Mouse (Mus musculus) adrenal gland, postnatal 25 days (tissue): ENCODE measurements around the gene Shroom1. TPM values are rescaled to one million over a fixed set of nuclear protein-coding genes. Genes with fewer than 3 reads are reported as not detected.
A peak's percentile ranks its signal among the peaks of the same experiment; 100 is the strongest.

Experiments
- DNase-seq: peaks from one replicate; pipeline ENCODE4 v3.0.0; 2021; ENCODE audit warnings: mixed read lengths
- total RNA-seq: library from RNA; stranded (reverse); gene quantifications from 2 replicates; pipeline ENCODE4 v1.2.3, GENCODE M21; 2021

Shroom1 gene
- total RNA-seq, 1 experiment from 2014 or later, result 4.6 TPM

DNA sequence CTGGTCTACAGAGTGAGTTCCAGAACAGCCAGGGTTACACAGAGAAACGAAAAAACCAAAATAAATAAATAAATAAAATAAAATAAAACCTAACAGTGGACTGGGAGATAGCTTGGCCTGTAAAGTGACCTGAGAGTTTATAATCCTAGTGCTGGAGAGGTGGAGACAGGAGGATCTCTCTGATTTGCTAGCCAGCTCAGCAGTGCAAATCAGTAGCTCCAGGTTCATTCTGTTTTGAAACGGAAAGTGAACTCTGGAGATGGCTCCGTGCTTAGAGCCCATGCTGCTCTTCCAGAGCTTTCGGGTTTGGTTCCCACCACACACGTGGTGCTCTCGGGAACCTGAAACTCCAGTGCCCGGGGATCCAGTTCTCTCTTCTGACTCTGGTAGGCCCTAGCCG, 9.0 kb upstream of the Shroom1 start:
- no peak for DNase-seq

DNA sequence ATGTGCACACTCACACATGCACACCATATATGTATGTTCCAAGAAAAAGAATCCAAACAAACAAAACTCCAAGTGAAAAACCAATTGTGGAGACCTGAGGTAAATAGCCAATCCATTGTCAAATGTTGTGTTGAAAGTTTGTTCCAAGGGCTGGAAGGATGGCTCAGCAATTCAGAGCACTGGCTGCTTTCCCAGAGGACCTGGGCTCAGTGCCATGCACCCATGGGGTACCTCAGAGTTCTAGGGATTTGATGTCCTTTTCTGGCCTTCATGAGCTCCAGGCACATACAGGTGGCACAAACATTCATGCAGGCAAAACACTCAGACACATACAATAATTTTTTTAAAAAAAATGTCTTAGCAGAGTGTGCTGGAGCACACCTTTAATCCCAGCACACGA, 8.5 kb upstream of the Shroom1 start:
- DNase-seq, result peak; percentile 84

DNA sequence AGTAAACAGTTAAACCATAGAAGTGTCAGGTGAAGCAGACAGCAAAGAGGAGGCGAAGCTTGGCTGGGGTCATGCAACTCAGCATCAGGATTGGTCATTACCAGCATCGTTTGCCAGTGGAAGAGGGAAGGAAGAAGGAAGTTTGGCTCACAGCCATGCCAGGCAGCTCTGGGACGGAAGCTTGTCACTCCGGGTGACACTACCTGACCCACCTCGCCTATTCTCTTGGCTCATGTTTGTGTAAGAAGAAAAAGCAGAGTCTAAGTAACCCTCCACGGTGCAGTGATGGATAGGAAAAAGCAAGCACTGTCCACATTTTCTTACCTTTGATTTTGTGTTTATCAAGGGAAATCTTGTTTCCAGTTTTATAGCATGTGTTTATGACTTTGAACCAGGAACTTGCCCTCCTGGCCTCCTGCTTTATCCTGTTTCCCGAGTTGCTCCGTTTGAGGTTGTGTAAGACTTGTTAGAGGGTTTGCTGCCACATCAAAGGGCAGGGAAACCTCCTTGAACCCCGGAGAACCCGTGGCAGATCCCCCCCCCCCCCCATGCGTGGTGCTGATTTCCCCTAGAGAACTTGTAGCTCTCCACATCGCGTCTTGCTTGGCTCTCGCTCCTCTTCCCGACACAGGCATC, 6.8 kb upstream of the Shroom1 start:
- no peak for DNase-seq

DNA sequence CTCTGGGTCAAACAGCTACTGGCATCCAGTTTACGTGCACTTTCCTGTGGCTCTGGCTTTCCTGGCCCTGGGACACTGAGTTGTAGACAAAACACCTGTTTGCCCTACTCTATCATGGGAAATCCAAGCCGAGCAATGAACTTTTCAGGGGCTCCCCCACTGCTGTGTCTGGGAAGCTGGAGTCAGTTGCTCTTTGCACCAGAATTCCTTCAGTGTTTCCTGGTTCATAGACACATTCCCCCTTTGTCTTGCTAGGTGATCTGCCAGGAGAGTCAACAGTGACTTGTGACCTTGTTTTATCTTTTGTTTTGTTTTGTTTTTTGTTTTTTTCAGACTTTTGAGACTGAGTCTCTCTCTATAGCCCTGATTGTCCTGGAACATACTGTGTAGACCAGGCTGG, 5.6 kb upstream of the Shroom1 start:
- DNase-seq, result no peak

DNA sequence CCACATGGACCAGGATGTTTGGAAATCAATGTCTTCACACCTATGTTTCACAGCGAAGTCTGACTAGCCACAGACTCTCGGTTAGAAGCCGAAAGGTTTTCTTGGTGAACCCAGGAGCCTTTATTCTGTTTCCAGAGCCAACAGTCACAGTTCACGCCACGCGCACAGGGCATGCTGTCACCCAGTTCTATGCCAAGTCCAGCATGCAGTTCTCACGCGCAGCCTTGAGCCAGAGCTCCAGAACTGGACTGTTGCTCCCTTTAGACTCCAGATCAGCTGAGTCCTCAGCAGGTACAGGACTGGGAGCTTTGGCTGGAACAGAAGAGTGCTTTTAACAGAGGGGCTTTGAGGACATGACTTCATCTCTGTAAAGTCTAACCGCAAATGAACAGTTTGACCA, 4.6 kb upstream of the Shroom1 start:
- DNase-seq, result peak; percentile 39

DNA sequence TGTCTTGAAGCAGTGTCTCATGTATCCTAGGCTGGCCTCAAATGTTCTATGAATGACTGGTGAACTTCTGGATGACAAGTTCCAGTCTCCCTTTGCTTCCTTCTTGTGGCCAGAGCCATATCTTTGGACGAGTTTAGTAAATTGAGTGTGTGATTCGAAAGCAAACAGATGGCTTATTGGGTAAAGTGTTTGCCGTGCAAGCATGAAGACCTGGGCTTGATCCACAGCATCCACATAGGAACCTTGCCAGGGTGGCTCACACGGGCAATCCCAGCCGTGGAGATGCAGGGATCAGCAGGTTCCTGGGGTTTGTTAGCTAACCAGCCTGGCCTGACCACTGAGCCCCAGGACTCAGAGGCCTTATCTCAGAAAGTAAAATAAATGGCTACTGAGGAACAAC, 4.0 kb upstream of the Shroom1 start:
- DNase-seq, result no peak

DNA sequence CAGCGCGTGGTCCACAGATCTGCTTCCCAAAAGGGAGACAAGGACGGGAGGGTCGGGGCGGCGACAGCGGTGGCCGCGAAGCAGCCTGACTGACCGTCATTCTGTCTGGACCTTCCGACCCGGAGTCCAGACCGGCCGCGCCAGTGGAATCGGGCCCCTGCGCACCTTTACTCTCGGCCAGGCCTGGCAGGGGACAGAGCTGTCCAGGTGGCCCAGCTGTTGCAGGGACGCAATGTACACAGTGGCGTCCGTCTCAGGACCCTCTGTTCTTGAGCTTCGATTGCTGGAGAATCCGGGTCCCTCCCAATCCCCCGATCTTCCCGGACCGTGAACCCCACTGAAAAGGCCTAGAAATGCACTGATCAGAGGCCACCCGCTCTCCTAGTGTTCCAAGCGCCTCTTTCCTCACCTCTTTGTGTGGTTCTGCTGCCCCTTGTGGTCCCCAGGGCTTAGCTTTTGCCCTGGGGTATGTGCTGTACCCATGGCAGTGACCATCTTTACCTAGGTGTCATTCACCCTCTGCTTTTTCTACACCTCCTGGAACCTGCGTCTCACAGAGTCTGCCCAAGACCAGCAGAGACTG, 458 bp downstream of the Shroom1 start:
- no peak for DNase-seq

DNA sequence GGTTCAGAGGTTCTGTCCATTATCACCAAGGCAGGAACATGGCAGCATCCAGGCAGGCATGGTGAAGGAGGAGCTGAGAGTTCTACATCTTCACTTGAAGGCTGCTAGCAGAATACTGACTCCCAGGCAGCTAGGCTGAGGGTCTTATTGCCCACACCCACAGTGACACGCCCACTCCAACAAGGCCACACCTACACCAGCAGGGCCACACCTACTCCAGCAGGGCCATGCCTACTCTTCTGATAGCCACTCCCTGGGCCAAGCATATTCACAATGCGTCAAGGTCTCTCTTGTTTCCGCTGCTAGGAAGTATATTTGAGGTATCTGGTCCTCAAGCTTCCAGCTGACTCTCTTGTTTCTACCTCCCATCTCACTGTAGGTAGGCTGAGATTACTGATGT, 2.0 kb downstream of the Shroom1 start:
- no peak for DNase-seq

DNA sequence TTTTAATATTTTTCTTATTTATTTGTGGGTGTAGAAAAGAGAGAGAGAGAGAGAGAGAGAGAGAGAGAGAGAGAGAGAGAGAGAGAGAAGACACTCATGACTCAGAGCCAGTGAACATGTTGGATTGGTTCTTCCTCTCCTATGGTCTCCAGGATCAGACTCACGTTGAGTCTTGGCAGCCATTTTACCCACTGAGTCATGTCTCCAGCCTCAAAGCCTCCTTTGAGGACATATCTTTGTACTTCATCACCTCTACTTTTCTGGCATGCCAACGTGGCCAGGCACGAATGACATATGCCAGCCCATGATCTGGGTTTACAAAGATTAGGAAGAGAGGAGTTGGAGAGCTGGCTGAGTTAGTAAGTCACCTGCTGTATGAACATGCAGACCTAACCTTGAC, 3.2 kb downstream of the Shroom1 start:
- DNase-seq, result no peak

DNA sequence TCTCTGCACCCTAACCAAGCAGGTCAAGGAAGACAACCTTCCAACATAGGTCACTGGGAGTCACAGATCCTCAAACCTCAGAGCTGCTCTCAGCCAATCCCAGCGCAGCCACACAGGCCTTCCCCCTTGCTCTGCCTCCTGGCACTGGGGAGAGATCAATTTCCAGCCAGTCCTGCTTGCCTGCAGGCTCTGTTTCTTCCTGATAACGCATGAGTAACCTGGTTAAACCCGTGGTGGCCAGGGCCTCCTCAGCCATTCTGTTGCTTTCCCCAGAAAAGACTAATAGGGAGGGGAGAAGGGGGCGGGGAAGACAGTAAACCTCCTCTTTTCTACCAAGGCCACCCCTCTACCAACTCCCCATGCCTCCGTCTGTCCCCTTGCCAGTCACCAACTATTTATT, 4.7 kb downstream of the Shroom1 start:
- no peak for DNase-seq

DNA sequence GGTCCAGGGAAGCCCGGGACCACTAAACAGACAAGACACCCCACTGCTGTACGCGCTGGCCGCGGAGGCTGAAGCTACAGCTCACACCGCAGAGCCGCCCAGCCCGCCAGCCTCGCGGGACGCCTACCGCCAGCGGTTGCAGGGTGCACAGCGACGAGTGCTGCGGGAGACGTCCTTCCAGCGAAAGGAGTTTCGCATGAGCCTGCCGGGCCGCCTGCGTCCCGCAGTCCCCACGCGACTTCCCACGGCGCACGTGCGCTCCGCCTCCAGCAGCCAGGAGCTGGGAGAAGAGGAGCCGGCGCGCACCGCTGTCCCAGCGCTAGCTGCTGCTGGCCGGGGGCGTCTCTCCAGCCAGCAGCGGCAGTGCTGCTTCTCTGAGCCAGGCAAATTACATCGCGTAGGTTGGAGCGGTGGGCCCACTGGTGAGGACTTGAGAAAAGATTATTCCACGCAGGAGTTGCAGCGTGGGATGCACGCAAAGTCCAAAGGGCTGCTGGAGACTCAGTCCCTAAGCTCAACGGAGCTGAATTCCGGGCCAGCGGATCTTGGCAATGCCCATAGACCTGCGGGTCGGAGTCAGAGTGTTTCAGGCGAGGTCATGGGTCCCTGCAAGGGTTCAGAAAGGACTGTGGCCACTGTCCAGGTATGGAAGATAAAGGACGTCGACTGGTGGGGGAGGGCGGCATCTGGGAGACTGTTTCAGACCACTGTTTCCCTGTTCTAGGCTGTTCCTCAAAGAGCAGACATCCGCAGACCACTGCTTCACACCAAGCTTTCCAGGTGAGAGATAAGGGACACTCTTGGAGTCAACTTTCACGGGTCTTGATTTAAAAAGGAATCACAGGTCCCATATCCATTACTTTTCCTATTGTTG, 6.8 kb downstream of the Shroom1 start:
- peak; percentile 35 for DNase-seq

DNA sequence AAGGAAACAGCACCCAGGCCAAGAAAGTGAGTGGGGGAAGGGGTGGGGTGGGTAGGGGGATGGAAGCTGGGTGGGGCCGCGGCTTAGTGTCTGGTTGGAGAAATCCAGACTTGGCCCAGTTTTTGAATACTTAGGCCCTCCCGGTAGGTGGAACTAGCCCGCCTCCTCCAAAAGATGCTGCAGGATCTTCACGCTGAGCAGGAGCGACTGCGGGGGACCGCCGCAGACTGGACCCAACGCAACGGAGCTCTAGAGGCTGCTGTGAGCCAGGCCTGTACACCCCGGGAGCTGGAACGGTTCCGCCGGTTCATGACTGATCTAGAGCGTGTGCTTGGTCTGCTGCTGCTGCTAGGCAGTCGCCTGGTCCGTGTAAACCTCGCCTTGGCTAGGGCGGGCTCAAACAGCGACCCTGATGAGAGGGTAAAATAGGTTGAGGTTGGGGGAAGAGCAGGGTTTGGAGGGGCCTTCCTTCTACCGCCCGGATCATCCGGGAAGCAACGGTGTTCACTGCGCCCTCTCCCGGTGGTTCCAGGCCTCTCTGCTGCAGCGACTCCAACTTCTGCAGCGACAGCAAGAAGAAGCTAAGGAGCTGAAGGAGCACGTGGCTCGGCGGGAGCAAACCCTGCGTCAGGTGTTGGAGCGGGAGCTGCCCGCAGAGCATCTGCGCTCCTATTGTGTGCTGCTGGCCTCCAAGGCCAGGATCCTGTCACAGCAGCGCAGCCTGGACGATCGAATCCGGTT, 9.4 kb downstream of the Shroom1 start:
- peak; percentile 83 for DNase-seq

DNA sequence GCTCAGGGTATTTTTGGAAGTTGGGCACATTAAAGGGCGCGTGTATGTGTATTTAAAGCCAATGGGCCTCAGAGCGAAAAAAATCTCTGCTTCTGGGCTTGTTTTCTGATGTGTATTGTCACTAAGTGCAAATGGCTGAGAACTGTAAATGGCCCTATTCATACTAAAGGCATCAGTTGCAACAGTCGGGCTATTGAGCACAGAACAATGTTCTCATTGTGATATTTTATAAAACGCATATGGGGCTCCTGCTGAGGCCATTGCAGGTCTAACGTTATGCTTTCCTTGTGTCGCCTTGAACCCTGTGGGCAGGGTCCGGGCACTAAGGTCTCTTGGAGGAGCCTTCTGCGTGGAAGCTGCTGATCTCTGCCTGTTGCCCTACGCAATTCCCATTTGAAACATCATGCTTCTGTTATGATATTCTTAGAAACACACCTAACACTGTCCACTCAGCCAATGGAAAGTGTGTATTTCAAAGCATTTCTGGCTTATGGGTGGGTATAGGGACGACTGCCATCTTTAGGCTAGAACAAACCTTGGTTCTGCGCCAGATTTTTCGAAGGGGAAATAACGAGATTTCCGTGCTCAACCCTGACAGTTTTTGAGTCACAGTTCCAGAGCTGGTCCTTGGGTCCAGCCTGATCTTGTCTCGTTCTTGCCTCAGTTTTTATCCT, 12.4 kb downstream of the Shroom1 start:
- no peak for DNase-seq

DNA sequence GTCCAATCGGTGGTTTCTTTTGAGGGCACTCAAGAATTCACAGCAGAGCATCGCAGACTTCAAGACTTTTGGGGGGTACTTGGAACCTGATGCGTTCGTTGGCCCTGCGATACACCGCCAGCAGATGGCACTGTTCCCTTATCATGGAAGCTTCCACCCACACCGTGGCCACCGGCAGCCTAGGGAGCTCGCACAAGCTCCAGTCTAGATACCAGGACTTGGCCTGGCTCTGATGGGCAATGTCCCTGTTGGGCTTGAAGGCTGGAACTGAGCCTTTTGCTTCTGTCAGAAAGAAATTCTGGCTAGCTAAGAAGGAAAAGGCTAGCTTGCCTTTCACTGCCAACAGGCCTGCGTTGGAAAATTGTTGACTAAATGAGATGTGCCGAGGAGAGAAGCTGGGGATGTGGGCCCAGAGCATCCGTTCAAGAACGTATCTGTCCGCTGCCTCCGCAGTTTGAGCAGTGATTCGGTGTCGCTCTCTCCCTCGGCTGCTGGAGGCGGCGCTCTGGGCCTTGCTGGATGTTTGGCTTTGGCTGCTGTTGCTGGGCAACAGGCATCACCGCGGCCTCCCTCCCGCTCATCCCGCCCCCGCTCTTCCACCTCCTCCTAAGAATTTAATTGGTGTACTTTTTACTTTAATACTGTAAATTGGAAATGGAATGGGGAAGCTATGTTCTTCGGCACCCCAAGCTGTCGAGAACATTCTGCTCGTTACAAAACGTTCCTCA, 13.1 kb downstream of the Shroom1 start, which contains the start of gene Gm9837:
Gene Gm9837 (minus strand): TSS at position 512 of the 728 bp plus-strand sequence.
- peak; percentile 91 for DNase-seq

DNA sequence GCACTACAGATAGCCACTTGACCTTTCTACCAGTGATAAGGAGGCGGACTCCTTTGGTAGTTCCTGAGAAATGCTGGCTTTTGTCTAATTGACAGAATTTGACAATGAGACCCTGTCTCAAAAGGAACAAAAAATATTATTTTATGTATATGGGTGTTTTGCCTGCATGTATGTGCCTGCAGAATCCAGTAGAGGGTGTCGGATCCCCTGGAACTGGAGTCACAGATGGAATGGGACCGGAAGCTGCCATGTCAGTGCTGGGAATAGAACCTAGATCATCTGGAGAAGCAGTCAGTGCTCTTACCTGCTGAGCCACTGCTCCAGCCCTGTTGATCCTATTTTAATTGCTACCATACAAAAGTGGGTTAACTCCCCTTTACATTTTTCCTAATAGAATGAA, 15.7 kb downstream of the Shroom1 start:
- no peak for DNase-seq

DNA sequence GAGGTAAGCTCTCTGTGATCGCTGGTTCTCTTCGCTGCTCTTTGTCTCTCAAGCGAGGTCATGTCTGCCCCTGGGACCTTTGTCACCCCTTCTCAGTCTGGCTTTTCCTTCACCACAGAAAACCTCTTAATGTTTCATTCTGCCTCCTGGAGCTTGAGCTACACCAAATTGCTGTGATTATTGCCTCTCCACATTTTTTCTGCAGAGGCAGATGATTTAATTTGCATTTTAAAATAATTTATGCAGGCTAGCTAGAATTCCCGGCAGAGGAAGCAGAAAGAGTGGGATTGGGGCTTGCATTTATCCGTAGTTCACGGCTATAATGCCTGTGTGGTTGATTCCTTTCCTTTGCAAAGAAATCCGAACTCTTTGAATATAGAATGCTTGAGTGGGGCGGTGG, 18.6 kb downstream of the Shroom1 start:
- no peak for DNase-seq

DNA sequence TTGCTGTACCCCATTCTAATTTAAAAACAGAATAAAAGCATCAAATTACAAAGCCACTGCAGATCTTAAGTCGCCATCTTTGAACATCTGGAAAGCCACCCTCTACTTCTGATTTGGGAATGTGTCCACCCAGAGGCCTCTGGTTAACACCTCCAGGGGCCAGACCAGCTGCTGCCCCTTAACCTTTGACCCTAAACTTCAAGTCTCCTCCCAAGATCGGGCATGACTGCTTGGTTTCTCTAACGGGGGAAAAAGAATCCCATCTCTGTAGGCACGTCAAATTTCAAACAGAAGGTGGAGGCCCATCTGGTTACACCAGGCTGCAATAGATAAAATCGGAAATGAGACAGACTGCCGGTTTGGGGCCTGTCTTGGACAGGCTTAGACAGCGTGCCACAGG, 20.8 kb downstream of the Shroom1 start:
- no peak for DNase-seq

DNA sequence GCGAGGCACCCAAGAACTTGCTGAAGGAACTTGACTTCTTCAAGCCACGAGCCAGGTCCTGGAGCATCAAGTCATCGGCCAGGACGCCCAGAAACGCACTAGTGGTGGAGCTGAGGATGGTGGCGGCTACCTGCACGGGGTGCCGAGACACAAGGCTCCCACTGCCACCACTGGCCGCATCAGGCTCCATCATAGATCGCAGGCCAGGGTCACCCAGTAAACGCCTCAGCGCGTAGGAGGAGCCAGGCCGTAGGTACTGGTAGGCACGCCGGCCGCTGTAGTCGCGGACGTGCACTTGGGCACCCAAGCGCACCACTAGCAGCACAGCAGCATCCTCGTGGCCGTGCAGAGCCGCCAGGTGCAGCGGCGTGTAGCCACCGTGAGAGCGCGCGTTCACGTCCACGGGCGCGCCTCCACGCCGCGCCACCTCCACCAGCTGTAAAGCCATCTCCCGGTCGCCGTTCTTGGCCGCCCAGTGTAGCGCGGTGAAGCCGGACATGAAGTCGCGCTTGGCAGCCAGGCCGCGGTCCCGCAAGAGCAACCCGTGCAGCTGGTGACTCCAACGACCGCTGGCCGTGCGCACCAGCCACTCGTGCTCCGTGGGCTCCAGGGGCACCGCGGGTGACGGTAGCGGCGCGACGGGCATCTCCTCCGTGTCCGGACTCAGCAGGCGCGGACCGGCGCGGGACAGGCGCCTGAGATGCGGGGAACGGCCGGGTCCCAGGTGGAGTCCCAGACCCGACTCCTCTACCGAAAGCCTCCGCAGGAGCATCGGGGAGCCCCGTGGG, 21.6 kb downstream of the Shroom1 start:
- peak; percentile 24 for DNase-seq

DNA sequence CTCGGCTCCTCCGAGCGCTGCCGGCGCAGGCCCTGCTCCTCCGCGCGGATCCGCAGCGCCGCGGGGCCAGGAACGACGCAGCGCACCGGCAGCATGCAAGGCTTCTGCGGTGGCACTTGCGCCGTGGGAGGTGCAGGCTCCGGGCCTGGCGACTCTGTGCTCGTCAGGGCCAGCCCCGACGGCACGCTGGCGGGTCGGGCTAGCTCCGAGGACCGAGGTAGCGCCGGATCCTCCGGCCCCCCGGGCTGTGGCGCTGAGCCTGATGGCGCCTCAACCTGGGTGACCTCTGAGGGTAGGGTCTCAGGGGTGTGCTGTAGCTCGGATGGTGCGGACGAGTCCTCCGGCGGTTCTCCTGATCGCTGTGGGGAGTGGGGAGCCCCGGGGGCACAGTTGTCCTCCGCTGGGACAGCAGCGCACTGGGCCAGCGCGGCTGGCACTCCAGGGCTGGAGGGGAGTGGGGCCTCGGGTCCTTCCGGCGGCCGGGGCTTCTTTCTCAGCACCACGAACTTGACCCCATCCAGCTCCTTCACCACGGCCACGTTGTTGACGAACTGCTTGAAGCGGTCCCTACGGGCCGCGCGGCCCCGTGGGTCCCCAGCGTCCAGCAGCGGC, 22.3 kb downstream of the Shroom1 start:
- peak; percentile 26 for DNase-seq

DNA sequence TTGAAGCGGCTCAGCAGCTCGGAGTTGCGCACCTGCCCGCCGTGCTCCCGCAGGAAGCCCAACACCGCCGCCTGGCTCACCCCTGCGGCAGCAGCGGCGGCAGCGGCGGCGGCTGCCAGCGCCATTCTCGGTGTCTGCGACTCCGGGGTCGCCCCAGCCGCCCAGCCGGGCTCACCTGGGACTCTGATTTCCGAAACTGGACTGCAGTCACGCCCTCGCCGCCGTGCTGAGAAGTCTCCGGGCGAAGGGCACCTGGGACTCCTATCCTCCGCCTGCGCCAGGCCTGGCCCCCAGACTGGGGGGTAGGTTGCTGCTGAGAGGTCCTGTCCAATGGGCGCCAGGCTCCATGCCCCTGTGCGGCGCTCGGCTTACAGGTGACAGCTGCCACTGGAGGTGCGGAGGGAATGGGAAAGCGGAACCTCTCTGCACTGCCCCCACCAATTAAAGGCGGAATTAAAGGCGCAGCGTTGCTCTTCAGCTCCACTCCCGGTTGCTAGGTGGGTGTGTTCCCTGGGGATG, 22.8 kb downstream of the Shroom1 start, which contains the start of the genes Gm9945 and Sowaha:
Gene Gm9945 (plus strand): TSS at position 384 of the 519 bp plus-strand sequence.
Gene Sowaha (minus strand): TSS at position 492 of the 519 bp plus-strand sequence.
- DNase-seq, result peak; percentile 29
